Mouse (Mus musculus) cerebellum, adult 2 months (tissue): ENCODE measurements around the gene Rbfox1.

Experiments
- CTCF ChIP-seq: fragments of 200-500 bp; IDR thresholded peaks from 2 replicates; pipeline ENCODE4 v1.5.1; 2011; ENCODE audit warnings: low read depth, mild to moderate bottlenecking, control low read depth, low read length, moderate library complexity, borderline replicate concordance; ENCODE audit not compliant: insufficient read depth
- POLR2A ChIP-seq: fragments of 200-500 bp; IDR thresholded peaks from 2 replicates; pipeline ENCODE4 v1.6.1; 2011; ENCODE audit warnings: low read length, control low read depth, borderline replicate concordance; ENCODE audit not compliant: insufficient read depth

DNA sequence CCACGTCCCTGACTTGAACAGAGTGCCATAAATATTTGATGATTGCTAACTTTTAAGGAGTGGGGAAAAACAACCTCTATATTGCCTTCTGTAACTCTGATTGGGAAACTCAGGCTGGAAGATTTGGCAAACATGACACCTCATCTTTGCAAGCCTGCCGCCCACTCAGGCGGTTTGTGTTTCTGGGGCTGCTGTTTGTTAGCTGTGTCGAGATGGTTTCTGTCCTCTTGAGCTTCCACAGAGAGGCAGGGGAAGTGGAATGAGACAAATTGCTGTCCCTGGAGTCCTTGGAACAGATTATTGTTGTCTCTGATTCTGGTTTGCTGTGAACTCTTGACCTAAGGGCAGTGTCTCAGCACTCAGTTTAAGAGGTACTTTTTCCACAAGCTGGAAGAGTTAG lies 1327.6 kb downstream of the Rbfox1 start:
- no peak for TF ChIP-seq POLR2A
- no peak for TF ChIP-seq CTCF
